Mouse (Mus musculus): Measurements from ENCODE around the gene Ccl7.

- TF ChIP-seq POLR2AphosphoS5 (IDR thresholded peaks at IDR 0.05; ENCODE audit: insufficient replicate concordance, low read depth, low read length) (no peak), TAL1 (conservative IDR thresholded peaks at IDR 0.05; ENCODE audit: low read depth, low read length) (no peak), GATA1 (IDR thresholded peaks at IDR 0.05; ENCODE audit: borderline replicate concordance, low read length) (no peak), CTCF (IDR thresholded peaks at IDR 0.05; ENCODE audit: low read depth, low read length) (no peak)
These were observed 46.0 kb upstream of the Ccl7 start for GRCm38 (mm10) chr11:81999469-81999868.
